Mouse (Mus musculus): ENCODE measurements around the gene Tmcc2.

DNA sequence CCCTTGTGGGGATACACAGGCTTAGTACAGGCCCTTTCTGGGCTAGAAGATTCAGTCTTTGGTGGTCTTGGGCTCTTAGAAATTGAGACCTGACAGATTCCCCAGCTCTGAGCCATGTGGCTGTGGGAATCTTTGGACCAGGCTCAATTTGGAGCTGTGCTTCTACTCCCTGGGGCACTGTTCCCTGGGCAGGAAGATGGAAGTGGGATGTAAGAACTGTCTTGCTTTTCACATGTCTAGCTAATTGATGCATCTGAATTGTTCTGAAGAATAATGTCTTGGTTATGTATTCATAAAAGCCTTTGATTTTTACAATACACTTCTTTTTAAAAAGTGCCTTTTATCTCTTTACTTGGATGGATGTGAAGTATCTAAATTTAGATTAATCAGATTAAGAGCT is 34.5 kb upstream of the Tmcc2 start:
- no peak for TF ChIP-seq CTCF (IDR thresholded peaks at IDR 0.05; ENCODE audit: low read depth, low read length)
- no peak for TF ChIP-seq GATA1 (IDR thresholded peaks at IDR 0.05; ENCODE audit: borderline replicate concordance, low read length)
- no peak for TF ChIP-seq POLR2AphosphoS5 (IDR thresholded peaks at IDR 0.05; ENCODE audit: insufficient replicate concordance, low read depth, low read length)
